Mouse (Mus musculus) heart, embryonic 12.5 days (tissue): ENCODE measurements around the gene Slc35e3. TPM values are rescaled to one million over a fixed set of nuclear protein-coding genes. Genes with fewer than 3 reads are reported as not detected.

Experiments
- ATAC-seq: fragments of 200-750 bp; cut with Nextera tagmentation; 2 replicates; pipeline ENCODE4 v1.8.0; 2017; ENCODE audit warnings: moderate TSS enrichment, moderate library complexity; ENCODE audit not compliant: insufficient number of reproducible peaks, low FRiP score
- H3K27ac ChIP-seq: fragments of 300-500 bp; sonication (generic); 2 replicates; pipeline ENCODE4 v1.5.1; 2016; ENCODE audit warnings: mild to moderate bottlenecking, moderate library complexity; ENCODE audit not compliant: poor library complexity, severe bottlenecking
- H3K27me3 ChIP-seq: fragments of 300-500 bp; sonication (generic); replicated peaks from 2 replicates; pipeline ENCODE4 v1.6.1; 2016; ENCODE audit warnings: mild to moderate bottlenecking, moderate library complexity
- H3K36me3 ChIP-seq: fragments of 300-500 bp; sonication (generic); 2 replicates; pipeline ENCODE4 v1.6.1; 2016; ENCODE audit warnings: mild to moderate bottlenecking, moderate library complexity
- H3K4me1 ChIP-seq: fragments of 300-500 bp; sonication (generic); replicated peaks from 2 replicates; pipeline ENCODE4 v1.6.1; 2016; ENCODE audit warnings: mild to moderate bottlenecking
- H3K4me2 ChIP-seq: fragments of 300-500 bp; sonication (generic); 2 replicates; pipeline ENCODE4 v1.6.1; 2016; ENCODE audit warnings: mild to moderate bottlenecking, moderate library complexity
- H3K4me3 ChIP-seq: fragments of 300-500 bp; sonication (generic); 2 replicates; pipeline ENCODE4 v1.5.1; 2016; ENCODE audit warnings: mild to moderate bottlenecking
- H3K9ac ChIP-seq: fragments of 300-500 bp; sonication (generic); 2 replicates; pipeline ENCODE4 v1.6.1; 2016; ENCODE audit warnings: mild to moderate bottlenecking, moderate library complexity
- H3K9me3 ChIP-seq: fragments of 300-500 bp; sonication (generic); replicated peaks from 2 replicates; pipeline ENCODE4 v1.6.1; 2016; ENCODE audit warnings: mild to moderate bottlenecking, moderate library complexity
- WGBS: fragments of 180-500 bp; shearing (Covaris S2); methylation state at CpG from one replicate; pipeline ENCODE4 v1.1.7; 2016; 5-methylcytosine and 5-hydroxymethylcytosine counted together
- polyA plus RNA-seq: library from polyadenylated mRNA; unstranded; fragments of >200 nt; fragmentation: Nextera tagmentation; extraction: Ambion mirVana; gene quantifications from 2 replicates; pipeline ENCODE4 v1.2.1, GENCODE M21; 2016

Gene Slc35e3
- polyA plus RNA-seq, 1 experiment from 2014 or later = 13.0 TPM

GRCm38 (mm10) chr10:117752851-117753647 lies 6.9 kb upstream of the Slc35e3 start:
- WGBS = 94% methylated on average over 5 of the region's 5 CpGs

GRCm38 (mm10) chr10:117752304-117752821 lies 6.2 kb upstream of the Slc35e3 start:
- no peak overlapping the region for H3K9ac ChIP-seq
- ATAC-seq = no peak
- peaks cover 72% of the 10 kb centered on the region for H3K36me3 ChIP-seq
- no peak overlapping the region for H3K27ac ChIP-seq
- peaks cover 4% of the 10 kb centered on the region; the same call in 1 of the 2 replicates for H3K9me3 ChIP-seq
- H3K4me2 ChIP-seq = no peak overlapping the region
- no peaks in the 10 kb centered on the region for H3K4me1 ChIP-seq
- 98% methylated on average over 7 of the region's 7 CpGs for WGBS
- no peaks in the 10 kb centered on the region for H3K27me3 ChIP-seq
- H3K4me3 ChIP-seq = no peak overlapping the region

More at GRCm38 (mm10) chr10:117752851-117753647, 6.9 kb upstream of the Slc35e3 start:
- no peak overlapping the region for H3K4me2 ChIP-seq
- H3K9ac ChIP-seq = no peak overlapping the region
- no peak for ATAC-seq
- H3K9me3 ChIP-seq = peaks cover 4% of the 10 kb centered on the region; the same call in 1 of the 2 replicates
- no peak overlapping the region for H3K4me3 ChIP-seq
- no peaks in the 10 kb centered on the region for H3K4me1 ChIP-seq
- no peaks in the 10 kb centered on the region for H3K27me3 ChIP-seq
- no peak overlapping the region for H3K27ac ChIP-seq
- H3K36me3 ChIP-seq = peaks cover 79% of the 10 kb centered on the region

GRCm38 (mm10) chr10:117751744-117752143 lies 5.6 kb upstream of the Slc35e3 start:
- H3K36me3 ChIP-seq = peaks cover 67% of the 10 kb centered on the region
- H3K27me3 ChIP-seq = no peaks in the 10 kb centered on the region
- H3K4me3 ChIP-seq = no peak overlapping the region
- WGBS = 92% methylated on average over 6 of the region's 6 CpGs
- no peak for ATAC-seq
- H3K27ac ChIP-seq = no peak overlapping the region
- no peak overlapping the region for H3K4me2 ChIP-seq
- no peak overlapping the region for H3K9ac ChIP-seq
- no peaks in the 10 kb centered on the region for H3K4me1 ChIP-seq
- peaks cover 4% of the 10 kb centered on the region; the same call in 1 of the 2 replicates for H3K9me3 ChIP-seq

GRCm38 (mm10) chr10:117751282-117751610 lies 5.1 kb upstream of the Slc35e3 start:
- Histone ChIP-seq H3K9ac (no peak overlapping the region), H3K4me2 (no peak overlapping the region), H3K9me3 (peaks cover 4% of the 10 kb centered on the region; the same call in 1 of the 2 replicates), H3K4me1 (no peaks in the 10 kb centered on the region), H3K4me3 (no peak overlapping the region), H3K27me3 (no peaks in the 10 kb centered on the region), H3K27ac (no peak overlapping the region), H3K36me3 (peaks cover 63% of the 10 kb centered on the region)
- WGBS = 94% methylated on average over 14 of the region's 14 CpGs
- ATAC-seq = no peak

- H3K4me3 ChIP-seq = no peak overlapping the region
- no peak overlapping the region for H3K4me2 ChIP-seq
- H3K9ac ChIP-seq = no peak overlapping the region
- 98% methylated on average over 5 of the region's 5 CpGs for WGBS
- no peak overlapping the region for H3K27ac ChIP-seq
- no peaks in the 10 kb centered on the region for H3K4me1 ChIP-seq
- H3K9me3 ChIP-seq = peaks cover 4% of the 10 kb centered on the region; the same call in 1 of the 2 replicates
- H3K27me3 ChIP-seq = no peaks in the 10 kb centered on the region
- ATAC-seq = no peak
- peaks cover 58% of the 10 kb centered on the region for H3K36me3 ChIP-seq
Observed at GRCm38 (mm10) chr10:117750529-117751281, 4.5 kb upstream of the Slc35e3 start.

- peaks cover 50% of the 10 kb centered on the region for H3K36me3 ChIP-seq
- ATAC-seq = no peak
- H3K9me3 ChIP-seq = peaks cover 4% of the 10 kb centered on the region; the same call in 1 of the 2 replicates
- peaks cover 4% of the 10 kb centered on the region; the same call in 1 of the 2 replicates for H3K4me1 ChIP-seq
- H3K27me3 ChIP-seq = no peaks in the 10 kb centered on the region
- H3K4me3 ChIP-seq = no peak overlapping the region
- H3K27ac ChIP-seq = no peak overlapping the region
- WGBS = 94% methylated on average over 14 of the region's 14 CpGs
- H3K9ac ChIP-seq = no peak overlapping the region
- no peak overlapping the region for H3K4me2 ChIP-seq
Observed at GRCm38 (mm10) chr10:117749787-117750343, 3.7 kb upstream of the Slc35e3 start.

- peaks cover 44% of the 10 kb centered on the region for H3K36me3 ChIP-seq
Observed at GRCm38 (mm10) chr10:117749050-117749686, 3.0 kb upstream of the Slc35e3 start.

GRCm38 (mm10) chr10:117748276-117749049 lies 2.3 kb upstream of the Slc35e3 start:
- no peak for ATAC-seq
- H3K9me3 ChIP-seq = peaks cover 4% of the 10 kb centered on the region; the same call in 1 of the 2 replicates
- peaks cover 17% of the 10 kb centered on the region; the same call in 1 of the 2 replicates for H3K4me1 ChIP-seq
- H3K9ac ChIP-seq = no peak overlapping the region
- H3K27me3 ChIP-seq = no peaks in the 10 kb centered on the region
- peaks cover 41% of the 10 kb centered on the region for H3K36me3 ChIP-seq
- H3K4me2 ChIP-seq = no peak overlapping the region
- 86% methylated on average over 10 of the region's 10 CpGs for WGBS
- no peak overlapping the region for H3K27ac ChIP-seq
- H3K4me3 ChIP-seq = no peak overlapping the region

More at GRCm38 (mm10) chr10:117749050-117749686, 3.0 kb upstream of the Slc35e3 start:
- peaks cover 10% of the 10 kb centered on the region; the same call in 1 of the 2 replicates for H3K4me1 ChIP-seq
- no peaks in the 10 kb centered on the region for H3K27me3 ChIP-seq
- H3K9me3 ChIP-seq = peaks cover 4% of the 10 kb centered on the region; the same call in 1 of the 2 replicates
- no peak overlapping the region for H3K27ac ChIP-seq
- no peak overlapping the region for H3K9ac ChIP-seq
- 95% methylated on average over 10 of the region's 10 CpGs for WGBS
- no peak for ATAC-seq
- H3K4me2 ChIP-seq = no peak overlapping the region
- no peak overlapping the region for H3K4me3 ChIP-seq

- H3K36me3 ChIP-seq = peaks cover 37% of the 10 kb centered on the region
- H3K4me3 ChIP-seq = no peak overlapping the region
- H3K27ac ChIP-seq = no peak overlapping the region
- peaks cover 17% of the 10 kb centered on the region; the same call in 1 of the 2 replicates for H3K4me1 ChIP-seq
- 88% methylated on average over 7 of the region's 7 CpGs for WGBS
- ATAC-seq = no peak
- peaks cover 4% of the 10 kb centered on the region; the same call in 1 of the 2 replicates for H3K9me3 ChIP-seq
- no peak overlapping the region for H3K4me2 ChIP-seq
- no peak overlapping the region for H3K9ac ChIP-seq
- no peaks in the 10 kb centered on the region for H3K27me3 ChIP-seq
Observed at GRCm38 (mm10) chr10:117747711-117748110, 1.5 kb upstream of the Slc35e3 start.
